Mouse (Mus musculus): ENCODE results near the gene Cytl1.

DNA sequence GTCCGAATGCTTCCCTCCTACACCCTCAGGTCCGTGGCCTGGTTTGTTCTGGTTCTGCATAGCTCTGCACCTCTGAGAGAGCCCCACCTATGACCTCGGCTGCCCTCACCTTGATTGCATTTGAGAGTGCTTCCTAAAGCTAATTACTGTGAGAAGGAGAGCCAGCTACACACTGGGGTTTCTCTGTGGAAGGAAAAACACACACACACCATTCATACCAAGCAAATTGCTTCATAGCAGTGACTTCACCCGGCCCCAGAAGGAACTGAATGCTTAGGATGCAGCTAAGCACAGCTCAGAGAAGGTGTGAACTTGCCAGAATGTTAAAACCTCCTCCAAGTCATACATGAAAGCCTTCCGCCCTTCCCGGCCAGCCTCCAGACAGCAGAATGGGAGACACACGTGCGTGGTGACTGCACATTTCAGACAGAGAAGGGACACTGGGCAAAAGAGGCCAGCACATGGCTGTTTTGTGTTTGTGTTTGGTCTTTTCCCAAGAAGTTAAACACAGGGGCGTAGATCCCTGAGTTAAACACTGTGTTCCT is 49.6 kb downstream of the Cytl1 start:
- TF ChIP-seq CTCF (conservative IDR thresholded peaks at IDR 0.05; ENCODE audit: low read length): no peak
- no peak for TF ChIP-seq POU5F1 (IDR thresholded peaks at IDR 0.05; ENCODE audit: borderline replicate concordance, low read length)

All from E14TG2a.4 (cell line).